Mouse (Mus musculus) CD4-positive helper T cell, adult 2 months (primary cell): ENCODE data around the gene Ublcp1.
A peak's percentile ranks its signal among the peaks of the same experiment; 100 is the strongest.

Source experiments
- DNase-seq: peaks from one replicate; pipeline ENCODE4 v3.0.0-alpha.2; 2012; ENCODE audit warnings: low read depth, missing footprints, low spot score

The Ublcp1 gene

GRCm38 (mm10) chr11:44422337-44423111 lies 47.8 kb downstream of the Ublcp1 start:
- DNase-seq = no peak

- no peak for DNase-seq
Observed at GRCm38 (mm10) chr11:44417403-44417802, 52.9 kb downstream of the Ublcp1 start.

GRCm38 (mm10) chr11:44414605-44415004 lies 55.7 kb downstream of the Ublcp1 start:
- DNase-seq = no peak

- DNase-seq = no peak
Observed at GRCm38 (mm10) chr11:44413371-44413770, 56.9 kb downstream of the Ublcp1 start.

- peak; percentile 46 for DNase-seq
Observed at GRCm38 (mm10) chr11:44412276-44412675, 58.0 kb downstream of the Ublcp1 start.

GRCm38 (mm10) chr11:44410413-44410812 lies 59.9 kb downstream of the Ublcp1 start:
- no peak for DNase-seq

- DNase-seq = no peak
Observed at GRCm38 (mm10) chr11:44408626-44409025, 61.7 kb downstream of the Ublcp1 start.

- DNase-seq = no peak
Observed at GRCm38 (mm10) chr11:44406457-44406856, 63.8 kb downstream of the Ublcp1 start.

- DNase-seq = no peak
Observed at GRCm38 (mm10) chr11:44405961-44406360, 64.3 kb downstream of the Ublcp1 start.

GRCm38 (mm10) chr11:44405113-44405512 lies 65.2 kb downstream of the Ublcp1 start:
- no peak for DNase-seq
